Mouse (Mus musculus) 416B (cell line): Measurements from ENCODE around the gene Cxcl17.
"Not testable (repeated sequence)": the region's sequence is repeated elsewhere in the genome, so short reads cannot be mapped to it uniquely, and the experiment has no call there.

Experiments
- DNase-seq: peaks from one replicate; pipeline ENCODE4 v3.0.0; 2011; ENCODE audit warnings: low read depth

The Cxcl17 gene

GRCm38 (mm10) chr7:25424429-25424828, 11.7 kb upstream of the Cxcl17 start:
- DNase-seq: peak; percentile 83

DNA sequence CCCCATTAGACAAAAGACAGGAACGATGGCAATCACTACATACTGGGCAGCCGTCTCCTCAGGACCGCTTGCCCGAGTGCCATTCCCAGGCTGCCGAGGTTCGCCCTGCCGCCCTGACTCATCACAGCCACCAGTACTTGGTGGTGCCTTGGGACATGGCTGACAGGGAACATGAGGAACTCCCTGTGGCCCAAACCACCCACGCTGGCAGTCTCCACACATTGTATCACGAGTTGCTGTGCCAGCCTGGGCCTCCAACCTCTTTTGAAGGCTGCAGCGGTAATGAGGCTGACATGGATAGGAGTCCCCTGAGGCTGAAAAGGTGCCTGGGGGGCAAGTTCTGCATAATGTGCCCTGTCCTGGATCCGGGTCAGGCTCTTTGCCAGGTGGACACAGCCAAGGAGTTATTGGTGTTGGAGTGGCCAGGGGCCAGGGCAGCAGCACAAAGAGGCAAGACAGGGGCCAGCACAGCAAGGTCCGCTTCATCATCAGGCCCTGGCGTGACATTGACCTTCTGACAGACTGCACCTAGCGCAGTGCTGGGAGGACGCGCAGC, 9.7 kb upstream of the Cxcl17 start:
- no peak for DNase-seq

DNA sequence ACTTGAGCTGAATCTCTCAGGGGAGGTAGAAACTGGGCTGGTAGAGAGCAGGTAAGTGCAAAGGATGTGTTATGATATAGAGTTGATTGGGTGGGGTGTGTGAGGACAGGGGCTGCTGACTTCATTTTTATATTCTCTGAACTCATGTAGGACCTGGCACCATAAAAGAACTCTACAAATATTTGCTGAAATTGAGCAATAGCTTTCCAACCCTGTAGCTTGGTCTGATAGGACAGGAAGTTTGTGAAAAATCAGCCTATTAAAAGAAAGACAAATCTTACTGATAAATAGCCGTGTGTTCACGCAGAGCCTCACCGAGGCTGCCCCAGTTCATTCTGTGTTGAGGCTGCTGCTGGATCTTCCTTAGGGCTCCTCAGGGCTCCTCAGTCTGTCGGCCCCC, 7.3 kb upstream of the Cxcl17 start:
- no peak for DNase-seq

GRCm38 (mm10) chr7:25419536-25419935, 6.8 kb upstream of the Cxcl17 start:
- DNase-seq: no peak

- peak; percentile 53 for DNase-seq
Measured at GRCm38 (mm10) chr7:25417597-25417996, 4.9 kb upstream of the Cxcl17 start.

GRCm38 (mm10) chr7:25411861-25412260, 825 bp downstream of the Cxcl17 start:
- DNase-seq: no peak

- DNase-seq: no peak
Measured at GRCm38 (mm10) chr7:25410969-25411615, 1.6 kb downstream of the Cxcl17 start.

GRCm38 (mm10) chr7:25409114-25409760, 3.4 kb downstream of the Cxcl17 start:
- peak; percentile 90 for DNase-seq

GRCm38 (mm10) chr7:25406468-25406867, 6.2 kb downstream of the Cxcl17 start:
- peak; percentile 64 for DNase-seq

- DNase-seq: peak; percentile 85
Measured at GRCm38 (mm10) chr7:25402671-25403101, 10.0 kb downstream of the Cxcl17 start.

DNA sequence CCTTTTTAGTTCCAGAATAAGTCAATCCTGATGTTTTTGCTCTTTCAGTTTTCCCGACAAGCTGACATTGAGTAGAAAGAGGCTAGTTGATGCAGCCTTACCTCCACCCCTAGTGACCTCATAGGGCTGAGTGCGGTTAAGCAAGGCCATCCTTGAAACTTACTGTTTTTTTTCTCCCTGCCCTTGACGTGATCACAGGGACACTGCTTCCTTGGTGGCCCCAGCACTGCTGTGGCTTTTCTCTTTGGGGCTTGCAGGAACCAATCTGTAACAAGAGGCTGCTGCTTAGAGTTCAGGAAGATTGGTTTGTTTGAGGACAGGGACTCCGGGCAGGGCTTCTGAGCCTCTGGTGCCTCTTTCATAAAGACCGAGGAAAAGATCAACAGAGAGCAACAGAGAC, 10.7 kb downstream of the Cxcl17 start:
- no peak for DNase-seq

DNA sequence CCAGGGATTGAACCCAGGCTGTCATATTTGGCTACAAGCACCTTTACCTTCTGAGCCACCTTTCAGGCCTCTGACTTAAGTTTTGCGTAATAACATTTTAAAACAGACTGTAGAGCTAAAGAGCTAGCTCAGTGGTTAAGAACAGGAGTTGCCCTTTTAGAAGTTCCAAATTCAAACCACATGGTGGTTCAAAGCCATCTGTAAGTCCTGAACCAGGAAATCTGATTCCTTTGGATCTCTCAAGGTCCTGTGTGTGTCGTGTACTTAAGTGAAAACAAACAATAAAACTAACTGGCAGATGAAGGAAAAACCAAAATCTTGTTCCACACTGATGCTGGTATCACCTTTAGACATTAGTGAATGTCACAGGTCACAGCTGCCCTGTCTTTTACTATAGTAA, 11.1 kb downstream of the Cxcl17 start:
- no peak for DNase-seq

DNA sequence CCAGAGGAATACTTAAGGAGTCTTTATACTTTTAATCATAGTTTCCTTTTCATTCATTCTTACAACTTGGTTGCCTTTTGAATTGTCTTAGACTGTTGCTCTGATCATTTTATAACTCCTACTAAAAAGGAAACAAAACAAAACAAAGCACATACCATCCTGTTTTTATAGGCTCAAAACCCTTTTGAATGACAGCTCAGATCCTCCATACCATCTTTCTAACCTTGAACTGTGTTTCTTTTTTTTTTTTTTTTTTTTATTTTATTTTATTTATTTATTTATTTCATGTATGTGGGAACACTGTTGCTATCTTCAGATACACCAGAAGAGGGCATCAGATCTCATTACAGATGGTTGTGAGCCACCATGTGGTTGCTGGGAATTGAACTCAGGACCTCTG, 13.7 kb downstream of the Cxcl17 start:
- DNase-seq: not testable (repeated sequence)

- DNase-seq: no peak
Measured at GRCm38 (mm10) chr7:25398610-25399009, 14.1 kb downstream of the Cxcl17 start, which contains the start of gene Lipe. Gene Lipe, minus strand, starts transcription at chr7:25398710.

DNA sequence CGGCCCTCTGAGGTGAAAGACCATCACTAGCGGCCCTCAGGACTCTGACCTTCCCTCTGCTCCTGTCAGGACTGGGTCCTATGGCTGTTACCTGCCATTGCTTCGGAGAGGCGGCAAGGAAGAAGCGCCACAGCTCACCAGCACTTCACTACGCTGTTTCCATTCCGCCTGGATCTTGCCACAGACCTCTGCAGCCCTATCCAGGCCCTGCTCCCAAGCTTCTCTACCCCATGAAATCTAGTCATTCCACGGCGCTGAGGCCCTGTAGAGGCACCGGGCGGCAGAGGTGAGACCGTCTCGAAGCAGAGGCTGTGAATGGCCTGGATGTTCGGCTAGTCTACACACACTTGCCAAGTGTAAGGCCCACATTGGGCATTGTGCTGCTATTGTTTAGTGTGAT, 16.1 kb downstream of the Cxcl17 start:
- no peak for DNase-seq

- DNase-seq: peak; percentile 98
Measured at GRCm38 (mm10) chr7:25395558-25396521, 16.8 kb downstream of the Cxcl17 start.

DNA sequence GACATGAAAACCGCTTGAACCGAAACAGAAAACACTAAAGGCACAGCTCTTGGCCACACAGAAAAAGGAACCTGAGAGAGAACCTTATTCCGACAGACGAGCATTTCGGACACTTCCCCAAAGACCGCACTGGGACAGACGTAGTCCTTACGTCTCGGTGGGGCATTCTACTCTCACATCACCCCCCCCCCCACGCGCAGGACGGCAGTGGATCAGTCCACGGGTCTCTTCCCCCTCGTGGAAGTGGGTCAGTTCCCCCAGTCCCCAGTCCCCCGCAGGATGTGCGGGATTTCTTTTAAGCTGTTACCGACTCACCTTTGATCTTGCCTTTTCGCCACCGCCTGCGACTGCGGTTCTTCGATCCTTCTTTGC, 17.5 kb downstream of the Cxcl17 start:
- DNase-seq: peak; percentile 66

DNA sequence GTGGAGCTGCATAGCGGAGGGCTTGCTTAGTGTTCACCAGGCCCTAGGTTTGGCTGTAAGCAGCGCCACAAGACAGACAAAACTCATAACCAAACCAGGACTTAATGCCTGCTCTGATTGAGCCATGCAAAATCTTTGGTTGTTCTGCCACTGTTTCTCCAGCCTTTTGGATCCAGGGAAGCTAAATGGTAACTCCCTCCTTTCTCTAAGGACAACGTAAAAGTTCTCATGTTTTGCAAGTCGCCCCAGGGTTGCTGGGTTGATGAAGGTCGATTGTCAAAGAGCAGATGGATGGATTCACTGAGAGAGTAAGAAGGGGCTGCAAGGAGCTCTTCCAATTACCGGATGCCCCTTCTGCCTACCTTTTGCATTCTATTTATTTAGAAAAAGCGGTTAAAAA, 17.9 kb downstream of the Cxcl17 start:
- no peak for DNase-seq

DNA sequence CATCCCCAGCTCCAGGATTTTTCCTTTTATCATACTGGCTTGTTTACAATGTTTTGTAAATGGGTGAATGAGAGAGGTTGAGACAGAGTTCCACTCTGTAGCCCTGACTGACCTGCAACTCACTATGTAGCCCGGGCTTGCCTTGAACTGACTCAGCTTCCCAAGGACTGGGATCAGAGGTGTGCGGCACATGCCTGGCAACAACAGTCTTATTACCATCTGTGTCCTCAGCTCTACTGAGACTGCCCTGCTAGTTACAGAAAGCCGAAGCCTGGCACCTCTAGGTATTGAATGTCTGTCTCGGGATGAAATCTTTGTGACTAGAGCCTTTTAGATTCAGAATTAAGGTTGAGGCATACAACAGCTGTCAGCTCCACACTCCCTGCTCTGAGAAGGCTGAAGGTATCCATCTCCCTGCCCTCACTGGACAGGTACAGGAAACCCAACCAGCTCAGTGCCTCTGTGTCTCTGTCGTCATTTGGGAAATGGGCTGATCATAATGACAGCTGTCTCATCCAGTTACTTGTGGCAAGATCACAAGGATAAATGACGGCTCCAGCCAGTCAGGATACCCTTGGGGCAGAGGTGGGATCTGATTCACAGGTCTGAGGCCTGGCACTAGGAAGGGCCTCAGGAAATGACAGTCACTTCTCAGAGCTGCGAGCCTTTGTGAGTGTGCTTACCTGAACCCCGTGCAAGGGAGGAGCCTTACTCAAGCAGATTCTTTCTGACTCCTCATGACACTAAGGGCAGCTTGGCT, 19.1 kb downstream of the Cxcl17 start:
- no peak for DNase-seq

- no peak for DNase-seq
Measured at GRCm38 (mm10) chr7:25392851-25393250, 19.8 kb downstream of the Cxcl17 start.

- no peak for DNase-seq
Measured at GRCm38 (mm10) chr7:25391856-25392453, 20.7 kb downstream of the Cxcl17 start.
